Mouse (Mus musculus): Measurements from ENCODE around the gene Cflar.

The Cflar gene

GRCm38 (mm10) chr1:58712076-58713061, 1.1 kb downstream of the Cflar start:
- DNase-seq (ENCODE audit: low spot score in 2 of 2), result no peak

GRCm38 (mm10) chr1:58713081-58713892, 2.0 kb downstream of the Cflar start:
- peak in 1 of 2 experiments; percentile 12 for DNase-seq (ENCODE audit: low spot score in 2 of 2)

- DNase-seq (ENCODE audit: low spot score in 2 of 2), result peak in 1 of 2 experiments; percentile 27
These were observed 2.6 kb downstream of the Cflar start for GRCm38 (mm10) chr1:58713893-58714231.

GRCm38 (mm10) chr1:58714361-58714760, 3.1 kb downstream of the Cflar start:
- DNase-seq (ENCODE audit: low spot score in 2 of 2), result no peak

GRCm38 (mm10) chr1:58715536-58715935, 4.2 kb downstream of the Cflar start:
- DNase-seq (ENCODE audit: low spot score in 2 of 2), result no peak

- no peak for DNase-seq (ENCODE audit: low spot score in 2 of 2)
These were observed 5.0 kb downstream of the Cflar start for GRCm38 (mm10) chr1:58716162-58716882.

GRCm38 (mm10) chr1:58716883-58717220, 5.5 kb downstream of the Cflar start:
- DNase-seq (ENCODE audit: low spot score in 2 of 2), result no peak

GRCm38 (mm10) chr1:58717589-58718270, 6.4 kb downstream of the Cflar start:
- DNase-seq (ENCODE audit: low spot score in 2 of 2), result no peak

- no peak for DNase-seq (ENCODE audit: low spot score in 2 of 2)
These were observed 8.1 kb downstream of the Cflar start for GRCm38 (mm10) chr1:58719356-58719945.

GRCm38 (mm10) chr1:58720090-58720489, 8.8 kb downstream of the Cflar start:
- DNase-seq (ENCODE audit: low spot score in 2 of 2), result no peak

GRCm38 (mm10) chr1:58720988-58721387, 9.7 kb downstream of the Cflar start:
- no peak for DNase-seq (ENCODE audit: low spot score in 2 of 2)

- no peak for DNase-seq (ENCODE audit: low spot score in 2 of 2)
These were observed 11.0 kb downstream of the Cflar start for GRCm38 (mm10) chr1:58722115-58722938.

GRCm38 (mm10) chr1:58723062-58723808, 11.9 kb downstream of the Cflar start:
- no peak for DNase-seq (ENCODE audit: low spot score in 2 of 2)

- no peak for DNase-seq (ENCODE audit: low spot score in 2 of 2)
These were observed 12.6 kb downstream of the Cflar start for GRCm38 (mm10) chr1:58723809-58724405.

GRCm38 (mm10) chr1:58724533-58724932, 13.2 kb downstream of the Cflar start:
- DNase-seq (ENCODE audit: low spot score in 2 of 2), result no peak

GRCm38 (mm10) chr1:58725095-58725494, 13.8 kb downstream of the Cflar start:
- no peak for DNase-seq (ENCODE audit: low spot score in 2 of 2)

GRCm38 (mm10) chr1:58725767-58726166, 14.5 kb downstream of the Cflar start:
- DNase-seq (ENCODE audit: low spot score in 2 of 2), result no peak

- DNase-seq (ENCODE audit: low spot score in 2 of 2), result no peak
These were observed 15.9 kb downstream of the Cflar start for GRCm38 (mm10) chr1:58727019-58727746.

Measured in right cerebral cortex, postnatal 36 days (tissue).